Mouse (Mus musculus) embryonic facial prominence, embryonic 14.5 days (tissue): ENCODE measurements around the gene Lmo4. TPM values are rescaled to one million over a fixed set of nuclear protein-coding genes. Genes with fewer than 3 reads are reported as not detected.
A peak's percentile ranks its signal among the peaks of the same experiment; 100 is the strongest.

Source experiments
- ATAC-seq: fragments of 200-750 bp; cut with Nextera tagmentation; 2 replicates; pipeline ENCODE4 v1.8.0; 2017; ENCODE audit warnings: low read depth, moderate number of reproducible peaks, moderate TSS enrichment
- DNase-seq: peaks from one replicate; pipeline ENCODE4 v3.0.0-alpha.2; 2015; ENCODE audit warnings: low spot score
- H3K27ac ChIP-seq: fragments of 300-500 bp; sonication (generic); replicated peaks from 2 replicates; pipeline ENCODE4 v1.5.1; 2014; ENCODE audit warnings: low read depth, mild to moderate bottlenecking, low read length, moderate library complexity
- H3K27me3 ChIP-seq: fragments of 300-500 bp; sonication (generic); replicated peaks from 2 replicates; pipeline ENCODE4 v1.6.1; 2014; ENCODE audit warnings: low read length; ENCODE audit not compliant: control insufficient read depth, insufficient read depth
- H3K36me3 ChIP-seq: fragments of 300-500 bp; sonication (generic); 2 replicates; pipeline ENCODE4 v1.6.1; 2014; ENCODE audit warnings: low read length, mixed read lengths; ENCODE audit not compliant: control insufficient read depth, insufficient read depth
- H3K4me1 ChIP-seq: fragments of 300-500 bp; sonication (generic); 2 replicates; pipeline ENCODE4 v1.6.1; 2014; ENCODE audit warnings: antibody characterized with exemption, low read length; ENCODE audit not compliant: control insufficient read depth, insufficient read depth
- H3K4me2 ChIP-seq: fragments of 300-500 bp; sonication (generic); 2 replicates; pipeline ENCODE4 v1.6.1; 2014; ENCODE audit warnings: low read depth, mild to moderate bottlenecking, low read length, moderate library complexity, mixed read lengths
- H3K4me3 ChIP-seq: fragments of 300-500 bp; sonication (generic); 2 replicates; pipeline ENCODE4 v1.5.1; 2014; ENCODE audit warnings: low read depth, mild to moderate bottlenecking, low read length
- H3K9ac ChIP-seq: fragments of 300-500 bp; sonication (generic); 2 replicates; pipeline ENCODE4 v1.6.1; 2014; ENCODE audit warnings: low read depth, mild to moderate bottlenecking, low read length, moderate library complexity, mixed read lengths
- H3K9me3 ChIP-seq: fragments of 300-500 bp; sonication (generic); 2 replicates; pipeline ENCODE4 v1.6.1; 2016; ENCODE audit warnings: low read length; ENCODE audit not compliant: control insufficient read depth
- WGBS: fragments of 180-500 bp; shearing (Covaris S2); extraction: QIAGEN DNeasy Blood & Tissue Kit; methylation state at CpG from one replicate; pipeline ENCODE4 v1.1.7; 2014; 5-methylcytosine and 5-hydroxymethylcytosine counted together
- polyA plus RNA-seq: library from polyadenylated mRNA; unstranded; fragments of >200 nt; fragmentation: Nextera tagmentation; extraction: Ambion mirVana; gene quantifications from 2 replicates; pipeline ENCODE4 v1.2.1, GENCODE M21; 2014

Gene Lmo4
- polyA plus RNA-seq, result 83.6 and 84.2 TPM in 2 replicates

DNA sequence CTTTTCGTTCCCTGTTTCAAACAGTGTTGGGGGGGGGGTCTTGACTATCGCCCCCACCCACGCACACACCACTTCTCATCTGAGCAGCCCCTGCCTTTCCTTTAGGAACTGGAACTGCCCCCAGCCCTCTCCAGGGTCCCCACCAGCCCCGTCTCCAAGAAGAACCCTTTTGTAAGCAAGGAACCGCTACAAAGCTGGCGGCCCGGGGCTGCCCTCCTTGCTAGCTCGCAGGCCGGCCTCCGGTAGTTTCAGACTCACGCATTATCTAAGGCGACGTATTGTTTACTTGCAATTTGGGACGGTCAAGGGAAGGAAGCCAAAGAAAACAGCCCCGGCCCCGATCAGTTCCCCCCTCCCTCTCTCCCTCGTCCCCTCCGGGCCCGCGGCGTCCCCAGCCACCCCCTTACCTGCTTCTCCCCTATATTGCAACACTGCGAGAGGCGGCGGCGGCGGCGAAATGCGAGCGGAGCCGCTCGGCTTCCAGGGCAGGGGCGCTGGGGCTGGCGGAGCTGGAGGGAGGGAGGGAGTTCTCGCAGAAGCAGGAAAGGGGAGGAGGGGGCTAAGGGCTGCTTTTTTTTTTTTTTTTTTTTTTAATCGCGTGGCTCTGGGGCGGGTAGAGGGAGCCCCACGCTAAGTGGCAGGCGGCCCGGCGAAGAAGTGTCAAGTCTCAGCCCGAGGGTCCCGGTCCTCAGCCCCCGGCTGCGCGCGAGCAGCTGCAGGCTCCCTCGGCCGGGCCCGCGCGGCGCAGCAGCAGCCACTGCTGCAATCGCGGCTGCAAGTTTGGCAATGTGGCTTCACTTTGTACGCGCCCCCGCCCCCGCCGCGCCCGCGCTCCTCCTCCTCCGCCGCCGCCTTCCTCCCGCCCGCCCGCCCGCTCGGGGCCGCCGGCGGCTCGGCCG lies at the start of gene Lmo4:
TSS of gene Lmo4 (minus strand) at position 808 of the 899 bp plus-strand sequence.
- H3K27ac ChIP-seq, result peak within 1 kb of the TSS; percentile 99
- 2% methylated on average over 52 of the region's 76 CpGs for WGBS
- peak within 1 kb of the TSS; percentile 97 for H3K9ac ChIP-seq
- no peaks in the 10 kb centered on the region for H3K27me3 ChIP-seq
- peak within 1 kb of the TSS; percentile 96 for H3K4me2 ChIP-seq
- H3K4me1 ChIP-seq, result peaks cover 11% of the 10 kb centered on the region; the same call in 1 of the 2 replicates
- no peaks in the 10 kb centered on the region for H3K9me3 ChIP-seq
- ATAC-seq, result peak; percentile 80
- peaks cover 13% of the 10 kb centered on the region for H3K36me3 ChIP-seq
- DNase-seq, result peak; percentile 94
- H3K4me3 ChIP-seq, result peak within 1 kb of the TSS; percentile 90

DNA sequence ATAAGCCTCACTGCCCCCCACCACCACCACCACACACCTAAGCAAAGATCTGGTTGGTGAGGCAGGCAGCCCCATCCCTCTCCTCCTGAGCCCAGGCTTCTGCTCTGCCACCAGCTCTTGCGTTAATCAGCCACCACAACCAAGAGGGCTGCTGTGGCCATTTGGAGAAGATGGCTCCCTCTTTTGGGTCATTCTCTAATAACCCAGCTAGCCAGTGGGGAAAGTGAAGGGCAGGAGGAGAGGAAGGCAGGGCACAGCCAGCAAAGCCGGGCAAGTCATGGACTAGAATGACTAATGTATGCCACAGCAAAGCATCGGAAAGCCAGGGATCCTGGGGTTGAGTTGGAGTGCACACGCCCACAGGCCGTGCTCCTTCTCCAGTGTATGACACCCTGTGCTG lies 49.3 kb upstream of the Lmo4 start:
- no peaks in the 10 kb centered on the region for H3K9me3 ChIP-seq
- H3K36me3 ChIP-seq, result no peaks in the 10 kb centered on the region
- 0 out of 2 replicates have a peak, but pooled peaks cover 4% of the 10 kb centered on the region for H3K4me1 ChIP-seq
- no peak overlapping the region for H3K27ac ChIP-seq
- ATAC-seq (no peak), DNase-seq (no peak)
- no peak overlapping the region for H3K4me3 ChIP-seq
- H3K27me3 ChIP-seq, result no peaks in the 10 kb centered on the region
- no peak overlapping the region for H3K9ac ChIP-seq
- WGBS, result 89% methylated on average over 5 of the region's 5 CpGs
- H3K4me2 ChIP-seq, result no peak overlapping the region

DNA sequence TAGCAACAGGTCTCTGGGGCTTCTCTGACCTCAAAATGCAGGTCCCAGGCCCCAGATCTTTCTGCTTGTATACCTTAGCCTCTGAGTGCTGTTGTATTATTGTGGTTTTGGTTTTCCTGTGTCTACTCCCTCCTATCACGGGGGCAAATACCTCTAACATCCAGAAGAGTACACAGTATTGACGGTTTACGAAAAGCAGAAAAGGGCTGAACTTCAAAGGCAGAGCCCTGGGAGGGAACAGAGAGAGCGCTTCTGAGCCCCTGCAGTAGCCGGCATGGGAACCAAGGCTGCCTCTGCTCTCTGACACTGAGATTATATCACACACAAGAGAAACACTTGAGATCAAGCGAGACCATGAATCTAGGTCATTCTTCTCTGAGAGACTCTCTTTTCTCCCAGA lies 48.0 kb upstream of the Lmo4 start:
- Histone ChIP-seq H3K9me3 (no peaks in the 10 kb centered on the region), H3K9ac (no peak overlapping the region), H3K4me2 (no peak overlapping the region), H3K4me3 (no peak overlapping the region), H3K36me3 (no peaks in the 10 kb centered on the region), H3K27me3 (no peaks in the 10 kb centered on the region), H3K4me1 (0 out of 2 replicates have a peak, but pooled peaks cover 4% of the 10 kb centered on the region), H3K27ac (no peak overlapping the region)
- DNase-seq, result no peak
- no peak for ATAC-seq
- WGBS, result 67% methylated on average over 6 of the region's 6 CpGs

DNA sequence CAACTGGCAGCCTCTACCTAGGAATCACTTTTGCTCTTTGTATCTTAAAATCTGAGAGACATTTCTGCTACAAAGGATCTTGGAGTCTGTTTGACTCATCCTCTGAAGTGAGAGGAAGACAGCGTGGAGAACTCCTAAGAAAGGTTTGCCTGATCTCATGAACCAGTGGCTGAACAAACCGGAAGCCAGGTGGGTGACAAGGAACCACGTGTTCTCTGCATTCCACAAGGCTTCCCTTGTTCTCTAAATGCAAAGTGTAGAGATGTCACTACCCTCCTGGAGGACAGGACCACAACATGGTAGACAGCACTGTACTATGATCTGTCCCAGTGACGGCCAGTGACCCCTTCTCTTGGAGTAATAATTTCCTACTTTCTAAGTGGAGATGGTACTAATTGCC lies 47.1 kb upstream of the Lmo4 start:
- Histone ChIP-seq H3K9ac (no peak overlapping the region), H3K9me3 (no peaks in the 10 kb centered on the region), H3K27me3 (no peaks in the 10 kb centered on the region), H3K27ac (no peak overlapping the region), H3K4me1 (0 out of 2 replicates have a peak, but pooled peaks cover 4% of the 10 kb centered on the region), H3K36me3 (no peaks in the 10 kb centered on the region), H3K4me2 (no peak overlapping the region), H3K4me3 (no peak overlapping the region)
- 76% methylated on average over 4 of the region's 4 CpGs for WGBS
- DNase-seq (no peak), ATAC-seq (no peak)

DNA sequence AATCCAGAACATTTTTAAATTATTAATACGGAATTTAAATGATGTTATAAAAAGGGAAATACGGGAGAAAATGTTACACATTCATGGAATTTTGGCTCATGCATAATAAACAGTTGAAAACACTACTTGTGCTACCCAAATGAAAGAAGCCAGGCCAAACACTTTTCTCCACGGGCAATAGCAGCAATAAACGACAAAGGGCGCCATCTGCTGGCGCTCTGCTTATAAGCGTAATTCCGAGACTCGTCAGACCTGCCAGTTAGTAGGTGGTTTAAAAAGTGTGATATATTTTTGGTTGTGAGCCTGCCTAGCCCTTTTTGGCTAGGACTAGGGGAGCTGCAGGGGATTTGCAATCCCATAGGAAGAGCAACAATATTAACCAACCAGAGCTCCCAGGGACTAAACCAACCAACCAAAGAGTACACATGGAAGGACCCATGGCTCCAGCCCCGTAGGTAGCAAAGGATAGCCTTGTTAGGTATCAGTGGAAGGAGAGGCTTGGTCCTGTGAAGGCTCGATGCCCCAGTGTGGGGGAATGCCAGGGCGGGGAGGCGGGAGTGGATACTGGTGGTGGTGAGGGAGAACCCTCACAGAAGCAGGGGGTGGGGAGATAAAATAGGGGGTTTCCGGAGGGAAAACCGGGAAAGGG lies 37.1 kb upstream of the Lmo4 start:
- H3K9ac ChIP-seq, result no peak overlapping the region
- no peak overlapping the region for H3K4me2 ChIP-seq
- H3K27ac ChIP-seq, result no peak overlapping the region
- no peaks in the 10 kb centered on the region for H3K36me3 ChIP-seq
- no peaks in the 10 kb centered on the region for H3K27me3 ChIP-seq
- no peak for ATAC-seq
- H3K4me3 ChIP-seq, result no peak overlapping the region
- no peaks in the 10 kb centered on the region for H3K4me1 ChIP-seq
- no peaks in the 10 kb centered on the region for H3K9me3 ChIP-seq
- WGBS, result 27% methylated on average over 15 of the region's 15 CpGs
- DNase-seq, result peak; percentile 89

DNA sequence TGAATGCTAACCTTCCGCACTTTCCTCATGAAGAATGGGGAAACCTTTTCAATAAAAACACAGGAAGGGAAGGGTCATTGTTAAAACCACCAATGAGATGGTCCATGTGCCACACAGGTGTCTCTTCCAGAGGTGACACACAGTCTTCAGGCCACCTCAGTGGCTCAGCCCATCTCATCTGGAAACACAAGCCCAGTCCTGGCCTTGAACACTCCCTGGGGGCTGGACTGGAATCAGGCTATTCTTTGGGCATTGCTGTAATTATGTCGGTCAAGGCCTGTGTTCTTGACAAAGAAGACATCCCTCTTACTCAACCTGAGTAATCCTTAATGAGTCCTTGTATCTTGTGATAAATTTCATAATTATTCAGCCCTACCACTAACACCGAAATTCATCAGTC lies 36.1 kb upstream of the Lmo4 start:
- no peak for DNase-seq
- no peak for ATAC-seq
- Histone ChIP-seq H3K36me3 (no peaks in the 10 kb centered on the region), H3K27me3 (no peaks in the 10 kb centered on the region), H3K9me3 (no peaks in the 10 kb centered on the region), H3K4me3 (no peak overlapping the region), H3K4me1 (no peaks in the 10 kb centered on the region), H3K4me2 (no peak overlapping the region), H3K27ac (no peak overlapping the region), H3K9ac (no peak overlapping the region)
- WGBS, result 87% methylated on average over 3 of the region's 3 CpGs

DNA sequence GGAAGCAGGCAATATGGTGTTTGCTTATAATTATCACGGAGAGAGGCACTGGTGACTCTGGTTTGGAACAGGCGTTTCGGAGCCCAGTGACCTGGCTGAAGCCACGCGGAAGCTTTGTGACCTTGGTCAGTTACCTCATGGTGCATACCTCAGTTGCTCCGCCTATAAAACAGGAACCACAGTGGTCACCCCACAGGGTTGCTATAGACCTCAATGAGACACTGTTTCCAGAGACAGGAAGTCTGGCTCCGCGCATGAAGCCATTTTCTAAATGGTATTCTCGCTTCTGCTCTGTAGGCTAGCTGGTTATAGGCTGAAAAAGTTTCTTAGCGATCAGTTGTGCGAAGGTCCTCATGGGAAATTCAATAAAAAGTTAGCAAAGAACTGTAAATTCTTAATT lies 33.5 kb upstream of the Lmo4 start:
- no peaks in the 10 kb centered on the region for H3K27me3 ChIP-seq

DNA sequence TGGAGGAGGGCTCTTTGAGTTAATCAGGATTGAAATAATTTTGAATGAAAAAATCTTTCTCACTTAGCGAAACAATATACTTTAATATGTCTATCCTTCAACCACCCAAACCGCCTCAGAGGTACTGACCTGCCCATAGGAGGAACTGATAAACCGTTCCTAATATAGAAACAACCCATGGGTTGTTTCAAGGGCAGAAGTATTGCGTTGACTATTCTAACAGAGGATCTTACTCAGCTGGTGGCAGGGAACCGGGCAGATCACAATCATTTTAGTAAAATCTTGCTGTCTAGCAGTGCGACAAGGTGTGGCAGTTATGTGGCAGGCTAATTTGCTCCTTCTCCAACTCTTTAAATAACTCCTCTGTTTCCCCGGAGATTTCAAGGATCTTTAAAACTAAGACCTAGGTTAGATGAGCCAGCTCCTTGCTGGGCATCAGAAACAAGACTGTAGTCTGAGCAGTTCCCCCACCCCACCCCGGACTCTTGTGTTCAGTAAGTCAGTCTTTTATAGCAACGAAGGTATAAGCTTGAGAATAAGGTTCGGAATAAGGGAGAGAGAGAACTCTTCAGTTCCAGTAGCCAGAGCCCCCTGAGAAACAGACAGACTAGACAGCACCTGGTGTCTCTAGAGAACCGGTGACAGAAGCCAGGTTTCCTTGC lies 27.5 kb upstream of the Lmo4 start:
- DNase-seq (no peak), ATAC-seq (no peak)
- H3K4me3 ChIP-seq, result no peak overlapping the region
- H3K27ac ChIP-seq, result no peak overlapping the region
- no peaks in the 10 kb centered on the region for H3K36me3 ChIP-seq
- no peaks in the 10 kb centered on the region for H3K27me3 ChIP-seq
- H3K4me2 ChIP-seq, result no peak overlapping the region
- no peak overlapping the region for H3K9ac ChIP-seq
- H3K4me1 ChIP-seq, result peaks cover 11% of the 10 kb centered on the region; the same call in 1 of the 2 replicates
- H3K9me3 ChIP-seq, result no peaks in the 10 kb centered on the region
- WGBS, result 84% methylated on average over 11 of the region's 11 CpGs

More for the DNA sequence above, 33.5 kb upstream of the Lmo4 start:
- H3K4me1 ChIP-seq, result 0 out of 2 replicates have a peak, but pooled peaks cover 5% of the 10 kb centered on the region
- WGBS, result 95% methylated on average over 11 of the region's 11 CpGs
- no peak overlapping the region for H3K4me3 ChIP-seq
- no peak overlapping the region for H3K9ac ChIP-seq
- no peak overlapping the region for H3K27ac ChIP-seq
- H3K4me2 ChIP-seq, result no peak overlapping the region
- ATAC-seq (no peak), DNase-seq (no peak)
- no peaks in the 10 kb centered on the region for H3K36me3 ChIP-seq
- H3K9me3 ChIP-seq, result no peaks in the 10 kb centered on the region
